Mouse (Mus musculus) forebrain, embryonic 16.5 days (tissue): Measurements from ENCODE around the gene Nol11. TPM values are rescaled to one million over a fixed set of nuclear protein-coding genes. Genes with fewer than 3 reads are reported as not detected.
"Not testable (repeated sequence)": the region's sequence is repeated elsewhere in the genome, so short reads cannot be mapped to it uniquely, and the experiment has no call there.

Source experiments
- ATAC-seq: fragments of 200-750 bp; cut with Nextera tagmentation; 2 replicates; pipeline ENCODE4 v1.8.0; 2017; ENCODE audit warnings: mild to moderate bottlenecking, moderate library complexity
- H3K27ac ChIP-seq: fragments of 300-500 bp; sonication (generic); 2 replicates; pipeline ENCODE4 v1.5.1; 2014; ENCODE audit warnings: low read length, control low read depth
- H3K27me3 ChIP-seq: fragments of 300-500 bp; sonication (generic); replicated peaks from 2 replicates; pipeline ENCODE4 v1.6.1; 2014; ENCODE audit warnings: low read length; ENCODE audit not compliant: control insufficient read depth, insufficient read depth
- H3K36me3 ChIP-seq: fragments of 300-500 bp; sonication (generic); 2 replicates; pipeline ENCODE4 v1.6.1; 2014; ENCODE audit not compliant: control insufficient read depth, insufficient read depth
- H3K4me1 ChIP-seq: fragments of 300-500 bp; sonication (generic); replicated peaks from 2 replicates; pipeline ENCODE4 v1.6.1; 2014; ENCODE audit warnings: low read length; ENCODE audit not compliant: control insufficient read depth, insufficient read depth
- H3K4me2 ChIP-seq: fragments of 300-500 bp; sonication (generic); 2 replicates; pipeline ENCODE4 v1.6.1; 2014; ENCODE audit warnings: mild to moderate bottlenecking, low read length, control low read depth
- H3K4me3 ChIP-seq: fragments of 300-500 bp; sonication (generic); replicated peaks from 2 replicates; pipeline ENCODE4 v1.5.1; 2014; ENCODE audit warnings: mild to moderate bottlenecking, low read length, control low read depth
- H3K9ac ChIP-seq: fragments of 300-500 bp; sonication (generic); replicated peaks from 2 replicates; pipeline ENCODE4 v1.6.1; 2014; ENCODE audit warnings: low read depth, low read length, control low read depth
- H3K9me3 ChIP-seq: fragments of 300-500 bp; sonication (generic); 2 replicates; pipeline ENCODE4 v1.6.1; 2016; ENCODE audit warnings: low read length; ENCODE audit not compliant: control insufficient read depth
- WGBS: fragments of 180-500 bp; shearing (Covaris S2); extraction: QIAGEN DNeasy Blood & Tissue Kit; methylation state at CpG from one replicate; pipeline ENCODE4 v1.1.7; 2014; 5-methylcytosine and 5-hydroxymethylcytosine counted together
- polyA plus RNA-seq: library from polyadenylated mRNA; unstranded; fragments of >200 nt; fragmentation: Nextera tagmentation; extraction: Ambion mirVana; gene quantifications from 2 replicates; pipeline ENCODE4 v1.2.1, GENCODE M21; 2015

Gene Nol11
- polyA plus RNA-seq, 1 experiment from 2014 or later, result 53.7 TPM

GRCm38 (mm10) chr11:107142382-107142781, 46.8 kb downstream of the Nol11 start:
- 95% methylated on average over 2 of the region's 2 CpGs for WGBS
- Histone ChIP-seq H3K27me3 (no peaks in the 10 kb centered on the region), H3K4me1 (no peaks in the 10 kb centered on the region), H3K36me3 (no peaks in the 10 kb centered on the region), H3K9me3 (no peaks in the 10 kb centered on the region), H3K9ac (no peak overlapping the region), H3K4me2 (no peak overlapping the region), H3K4me3 (no peak overlapping the region), H3K27ac (no peak overlapping the region)
- no peak for ATAC-seq

- WGBS, result 31% methylated on average over 6 of the region's 6 CpGs
- no peak for ATAC-seq
These were observed 48.4 kb downstream of the Nol11 start for GRCm38 (mm10) chr11:107140756-107141155.

GRCm38 (mm10) chr11:107138633-107139032, 50.5 kb downstream of the Nol11 start:
- Histone ChIP-seq H3K27me3 (no peaks in the 10 kb centered on the region), H3K9me3 (no peaks in the 10 kb centered on the region), H3K27ac (no peak overlapping the region), H3K36me3 (no peaks in the 10 kb centered on the region), H3K4me3 (no peak overlapping the region), H3K4me2 (no peak overlapping the region), H3K9ac (no peak overlapping the region), H3K4me1 (no peaks in the 10 kb centered on the region)
- no peak for ATAC-seq
- 77% methylated on average over 3 of the region's 3 CpGs for WGBS

More at GRCm38 (mm10) chr11:107140756-107141155, 48.4 kb downstream of the Nol11 start:
- Histone ChIP-seq H3K9me3 (no peaks in the 10 kb centered on the region), H3K9ac (no peak overlapping the region), H3K36me3 (no peaks in the 10 kb centered on the region), H3K4me1 (no peaks in the 10 kb centered on the region), H3K4me3 (no peak overlapping the region), H3K4me2 (no peak overlapping the region), H3K27ac (no peak overlapping the region), H3K27me3 (no peaks in the 10 kb centered on the region)

GRCm38 (mm10) chr11:107137593-107137992, 51.6 kb downstream of the Nol11 start:
- Histone ChIP-seq H3K4me2 (no peak overlapping the region), H3K9ac (no peak overlapping the region), H3K27me3 (no peaks in the 10 kb centered on the region), H3K4me1 (peaks cover 1% of the 10 kb centered on the region; the same call in 1 of the 2 replicates), H3K27ac (no peak overlapping the region), H3K4me3 (no peak overlapping the region), H3K9me3 (no peaks in the 10 kb centered on the region), H3K36me3 (no peaks in the 10 kb centered on the region)
- WGBS, result over 99% methylated on average over 6 of the region's 6 CpGs
- ATAC-seq, result no peak

- not testable (repeated sequence) for H3K36me3 ChIP-seq, H3K27ac ChIP-seq, H3K9me3 ChIP-seq, ATAC-seq, H3K4me1 ChIP-seq, H3K27me3 ChIP-seq, H3K4me2 ChIP-seq, H3K4me3 ChIP-seq, H3K9ac ChIP-seq
- 99% methylated on average over 10 of the region's 10 CpGs for WGBS
These were observed 52.7 kb downstream of the Nol11 start for GRCm38 (mm10) chr11:107136458-107136857.

- Histone ChIP-seq H3K4me3 (no peak overlapping the region), H3K4me1 (peaks cover 5% of the 10 kb centered on the region; the same call in 1 of the 2 replicates), H3K9me3 (no peaks in the 10 kb centered on the region), H3K4me2 (no peak overlapping the region), H3K9ac (no peak overlapping the region), H3K36me3 (no peaks in the 10 kb centered on the region), H3K27ac (no peak overlapping the region), H3K27me3 (no peaks in the 10 kb centered on the region)
- 52% methylated on average over 3 of the region's 3 CpGs for WGBS
- ATAC-seq, result no peak
These were observed 53.4 kb downstream of the Nol11 start for GRCm38 (mm10) chr11:107135741-107136140.

- H3K4me2 ChIP-seq, result peak overlapping the region; percentile 91
- peak overlapping the region; percentile 95 for H3K9ac ChIP-seq
- H3K9me3 ChIP-seq, result no peaks in the 10 kb centered on the region
- H3K4me3 ChIP-seq, result peak overlapping the region; percentile 70
- 1% methylated on average over 16 of the region's 16 CpGs for WGBS
- H3K27ac ChIP-seq, result peak overlapping the region; percentile 53
- H3K36me3 ChIP-seq, result no peaks in the 10 kb centered on the region
- ATAC-seq, result peak; percentile 28
- H3K27me3 ChIP-seq, result no peaks in the 10 kb centered on the region
- peaks cover 23% of the 10 kb centered on the region for H3K4me1 ChIP-seq
These were observed 56.8 kb downstream of the Nol11 start for GRCm38 (mm10) chr11:107132426-107132825.

GRCm38 (mm10) chr11:107131749-107132421, 57.3 kb downstream of the Nol11 start, which contains the start of gene Bptf:
Gene Bptf, minus strand, starts transcription at chr11:107132127.
- H3K27ac ChIP-seq, result peak within 1 kb of the TSS; percentile 97
- peak within 1 kb of the TSS; percentile 96 for H3K4me2 ChIP-seq
- no peaks in the 10 kb centered on the region for H3K27me3 ChIP-seq
- peaks cover 23% of the 10 kb centered on the region for H3K4me1 ChIP-seq
- H3K9me3 ChIP-seq, result no peaks in the 10 kb centered on the region
- peak; percentile 99 for ATAC-seq
- under 1% methylated on average over 37 of the region's 94 CpGs for WGBS
- peak within 1 kb of the TSS; percentile 70 for H3K4me3 ChIP-seq
- no peaks in the 10 kb centered on the region for H3K36me3 ChIP-seq
- peak within 1 kb of the TSS; percentile 95 for H3K9ac ChIP-seq

GRCm38 (mm10) chr11:107130879-107131748, 58.1 kb downstream of the Nol11 start:
- peak; percentile 41 for ATAC-seq
- WGBS, result under 1% methylated on average over 38 of the region's 65 CpGs
- no peaks in the 10 kb centered on the region for H3K27me3 ChIP-seq
- H3K36me3 ChIP-seq, result no peaks in the 10 kb centered on the region
- H3K9me3 ChIP-seq, result no peaks in the 10 kb centered on the region
- peak overlapping the region; percentile 70 for H3K4me3 ChIP-seq
- H3K4me2 ChIP-seq, result peak overlapping the region; percentile 96
- peak overlapping the region; percentile 95 for H3K9ac ChIP-seq
- peak overlapping the region; percentile 97 for H3K27ac ChIP-seq
- H3K4me1 ChIP-seq, result peaks cover 23% of the 10 kb centered on the region
